Mouse (Mus musculus): ENCODE measurements around the gene 1700016K19Rik. TPM values are rescaled to one million over a fixed set of nuclear protein-coding genes. Genes with fewer than 3 reads are reported as not detected.

Gene 1700016K19Rik
- 1 to 10 TPM; 1.5 to 2.1 TPM for total RNA-seq (2021)
- long read RNA-seq, experiment 1, partial matches to known transcripts: 0 of 2 reads
- long read RNA-seq, experiment 1, other reads (novel, unspliced or antisense): 1 of 2 reads
- long read RNA-seq, experiment 2, partial matches to known transcripts: 0 of 1 reads
- long read RNA-seq, experiment 2, other reads (novel, unspliced or antisense): 0 of 1 reads

- H3K27ac ChIP-seq: no peak within 1 kb of the TSS
- peak; percentile 82 for TF ChIP-seq CTCF (conservative IDR thresholded peaks at IDR 0.05)
- DNase-seq (ENCODE audit: low spot score in 2 of 2): peak; percentile 75 to 82
- H3K4me3 ChIP-seq: peak within 1 kb of the TSS; percentile 62
Measured at GRCm38 (mm10) chr11:75999440-76000155, at the start of gene 1700016K19Rik. Gene 1700016K19Rik (plus strand): TSS chr11:75999912.

- DNase-seq (ENCODE audit: low spot score in 2 of 2): no peak
- H3K27ac ChIP-seq: no peak overlapping the region
- H3K4me3 ChIP-seq: no peak overlapping the region
- no peak for TF ChIP-seq CTCF (conservative IDR thresholded peaks at IDR 0.05)
Measured at GRCm38 (mm10) chr11:75950459-75950858, 49.3 kb upstream of the 1700016K19Rik start.

GRCm38 (mm10) chr11:75951895-75952294 lies 47.8 kb upstream of the 1700016K19Rik start:
- DNase-seq (ENCODE audit: low spot score in 2 of 2): no peak
- no peak overlapping the region for H3K27ac ChIP-seq
- TF ChIP-seq CTCF (conservative IDR thresholded peaks at IDR 0.05): no peak
- H3K4me3 ChIP-seq: no peak overlapping the region

GRCm38 (mm10) chr11:75954896-75955295 lies 44.8 kb upstream of the 1700016K19Rik start:
- no peak for TF ChIP-seq CTCF (conservative IDR thresholded peaks at IDR 0.05)
- Histone ChIP-seq H3K4me3 (no peak overlapping the region), H3K27ac (no peak overlapping the region)
- no peak for DNase-seq (ENCODE audit: low spot score in 2 of 2)

- no peak for DNase-seq (ENCODE audit: low spot score in 2 of 2)
- H3K4me3 ChIP-seq: no peak overlapping the region
- TF ChIP-seq CTCF (conservative IDR thresholded peaks at IDR 0.05): no peak
- H3K27ac ChIP-seq: no peak overlapping the region
Measured at GRCm38 (mm10) chr11:75956651-75957050, 43.1 kb upstream of the 1700016K19Rik start.

- no peak for TF ChIP-seq CTCF (conservative IDR thresholded peaks at IDR 0.05)
- Histone ChIP-seq H3K4me3 (no peak overlapping the region), H3K27ac (no peak overlapping the region)
- no peak for DNase-seq (ENCODE audit: low spot score in 2 of 2)
Measured at GRCm38 (mm10) chr11:75957124-75957832, 42.4 kb upstream of the 1700016K19Rik start.

- no peak for DNase-seq (ENCODE audit: low spot score in 2 of 2)
- no peak for TF ChIP-seq CTCF (conservative IDR thresholded peaks at IDR 0.05)
- no peak overlapping the region for H3K4me3 ChIP-seq
- H3K27ac ChIP-seq: no peak overlapping the region
Measured at GRCm38 (mm10) chr11:75961782-75962181, 37.9 kb upstream of the 1700016K19Rik start.

GRCm38 (mm10) chr11:75963730-75964475 lies 35.8 kb upstream of the 1700016K19Rik start:
- DNase-seq (ENCODE audit: low spot score in 2 of 2): peak in 1 of 2 experiments; percentile 44
- no peak overlapping the region for H3K4me3 ChIP-seq
- no peak for TF ChIP-seq CTCF (conservative IDR thresholded peaks at IDR 0.05)
- H3K27ac ChIP-seq: no peak overlapping the region; the same call in 1 of the 2 replicates

GRCm38 (mm10) chr11:75964476-75964730 lies 35.3 kb upstream of the 1700016K19Rik start:
- Histone ChIP-seq H3K27ac (no peak overlapping the region; the same call in 1 of the 2 replicates), H3K4me3 (no peak overlapping the region)
- DNase-seq (ENCODE audit: low spot score in 2 of 2): no peak
- no peak for TF ChIP-seq CTCF (conservative IDR thresholded peaks at IDR 0.05)

- Histone ChIP-seq H3K27ac (peak overlapping the region; percentile 90), H3K4me3 (peak overlapping the region; percentile 68)
- DNase-seq (ENCODE audit: low spot score in 2 of 2): no peak
- no peak for TF ChIP-seq CTCF (conservative IDR thresholded peaks at IDR 0.05)
Measured at GRCm38 (mm10) chr11:75965674-75966400, 33.9 kb upstream of the 1700016K19Rik start.

GRCm38 (mm10) chr11:75966401-75967372 lies 33.0 kb upstream of the 1700016K19Rik start:
- DNase-seq (ENCODE audit: low spot score in 2 of 2): peak; percentile 57 to 69
- H3K27ac ChIP-seq: peak overlapping the region; percentile 90
- peak; percentile 90 for TF ChIP-seq CTCF (conservative IDR thresholded peaks at IDR 0.05)
- peak overlapping the region; percentile 68 for H3K4me3 ChIP-seq
